Mouse (Mus musculus): ENCODE measurements at regions not wholly inside any gene's neighbourhood (a gene's known extent, or its start where the extent isn't known, plus 50 kb on each side); places are given as distances from the start of the nearest gene placed in this dataset.

DNA sequence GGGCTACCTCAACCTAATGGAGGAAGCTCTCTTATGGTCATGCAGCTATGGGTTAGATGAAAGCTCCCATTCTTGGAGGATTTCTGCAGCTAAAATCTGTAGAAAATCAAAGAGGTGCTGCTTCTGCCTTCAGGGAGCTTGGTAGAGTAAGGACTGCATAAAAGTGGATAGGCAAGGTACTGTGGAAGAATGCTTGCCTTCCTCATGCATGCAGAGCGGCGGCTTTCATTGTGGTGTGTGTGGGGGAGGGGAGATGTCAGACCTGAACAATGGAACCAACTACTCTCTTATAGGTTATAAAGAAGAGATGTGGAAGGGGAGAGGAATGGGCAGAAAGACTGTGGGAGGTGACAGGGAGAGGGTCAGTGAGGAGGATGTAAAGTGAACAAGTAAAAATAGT is 392.8 kb upstream of the Atp11b start:
- DNase-seq (ENCODE audit: low spot score in 2 of 2) = no peak

DNA sequence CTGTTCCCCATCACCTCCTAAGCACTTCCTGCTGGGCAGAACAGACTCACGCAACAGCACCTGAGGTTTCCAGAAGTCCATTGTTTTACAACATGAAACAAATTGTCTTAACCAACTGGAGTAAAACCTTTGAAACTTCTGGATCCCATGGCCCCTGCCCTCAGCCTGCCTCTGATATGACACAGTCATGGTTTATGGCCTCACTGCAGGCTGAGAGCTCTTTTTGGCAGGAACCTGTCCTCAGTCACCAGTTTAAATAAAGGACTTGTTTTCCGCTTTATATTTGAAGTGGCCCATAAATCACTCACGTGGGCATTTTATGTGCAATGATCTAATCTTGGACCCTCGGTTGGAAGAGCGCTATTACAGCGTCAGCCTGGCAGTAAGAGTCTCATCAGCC is 388.5 kb upstream of the Atp11b start:
- no peak for DNase-seq (ENCODE audit: low spot score in 2 of 2)

DNA sequence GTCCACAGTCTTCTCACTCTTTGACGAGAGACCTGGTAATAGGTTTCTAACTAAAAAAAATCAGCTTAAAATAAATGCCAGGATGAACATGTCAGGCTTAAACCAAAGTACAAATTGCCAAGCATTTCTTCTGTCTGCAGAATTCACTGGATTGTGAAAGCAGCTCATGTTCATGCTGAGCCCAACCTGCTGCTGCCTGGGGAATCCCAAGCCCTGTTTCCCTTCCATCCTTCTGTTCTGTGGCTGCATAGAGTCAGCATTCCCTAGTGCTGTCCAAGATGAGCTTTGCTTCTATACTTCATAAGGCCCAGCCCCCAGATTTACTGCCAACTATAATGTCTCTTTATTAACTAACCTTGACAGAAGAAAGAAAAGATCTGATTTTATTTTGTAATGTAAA is 381.6 kb upstream of the Atp11b start:
- DNase-seq (ENCODE audit: low spot score in 2 of 2) = no peak

DNA sequence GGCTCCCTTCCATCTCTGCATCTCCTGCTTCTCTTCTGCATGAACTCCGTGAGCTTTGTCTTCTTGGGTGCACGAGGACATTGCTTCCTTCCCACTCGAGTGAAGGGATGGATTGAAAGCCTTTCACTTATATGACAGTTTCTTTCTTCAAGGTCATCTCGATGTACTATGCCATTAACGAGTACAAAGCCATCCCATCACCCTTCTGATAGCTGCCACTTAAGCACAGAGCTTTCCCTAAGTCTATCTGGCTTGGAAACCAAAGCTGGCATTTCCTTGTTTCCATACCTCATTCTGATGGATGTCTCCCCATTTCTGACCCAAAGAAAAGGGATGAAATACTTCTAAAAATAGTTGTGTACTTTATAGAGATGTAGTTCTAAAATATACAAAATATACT is 366.5 kb upstream of the Atp11b start:
- no peak for DNase-seq (ENCODE audit: low spot score in 2 of 2)

DNA sequence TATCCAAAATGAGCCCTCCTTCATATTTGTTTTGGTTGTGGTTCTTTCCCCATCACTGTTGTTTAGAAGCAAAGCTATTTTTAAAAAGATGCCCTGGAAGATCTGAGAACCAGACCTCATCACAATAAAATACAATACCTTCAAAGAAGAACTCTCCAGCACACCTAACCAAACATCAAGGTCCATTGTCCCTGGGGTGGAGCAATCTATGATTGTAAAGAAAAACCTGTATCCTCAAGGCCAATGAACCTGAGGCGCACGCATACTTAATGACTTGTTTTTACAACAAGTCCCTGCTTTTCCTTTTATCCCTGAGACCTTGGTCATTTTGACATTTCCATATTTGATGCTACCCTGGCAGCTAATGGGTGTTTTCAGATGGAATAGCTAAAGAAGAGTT is 361.2 kb upstream of the Atp11b start:
- DNase-seq (ENCODE audit: low spot score in 2 of 2) = no peak

DNA sequence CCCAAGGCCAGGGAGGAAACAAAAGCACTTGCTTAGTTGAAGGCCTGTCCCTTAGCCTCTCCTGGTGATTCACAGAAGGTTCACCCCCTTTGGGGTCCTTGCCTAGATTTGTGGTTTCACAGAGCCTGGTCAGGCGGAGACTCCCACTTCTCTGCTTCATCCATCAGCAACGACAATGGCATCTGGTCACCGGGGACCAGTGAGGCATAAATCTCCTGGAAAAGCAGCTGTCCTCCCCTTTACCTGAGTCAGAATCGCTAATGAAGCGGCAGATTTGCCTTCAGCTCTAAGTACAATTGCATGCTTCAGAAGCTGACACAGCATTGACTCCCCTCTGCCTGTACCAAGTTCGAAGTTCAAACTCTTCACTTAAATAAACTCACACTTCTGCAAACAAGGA is 353.7 kb upstream of the Atp11b start:
- DNase-seq (ENCODE audit: low spot score in 2 of 2) = no peak

DNA sequence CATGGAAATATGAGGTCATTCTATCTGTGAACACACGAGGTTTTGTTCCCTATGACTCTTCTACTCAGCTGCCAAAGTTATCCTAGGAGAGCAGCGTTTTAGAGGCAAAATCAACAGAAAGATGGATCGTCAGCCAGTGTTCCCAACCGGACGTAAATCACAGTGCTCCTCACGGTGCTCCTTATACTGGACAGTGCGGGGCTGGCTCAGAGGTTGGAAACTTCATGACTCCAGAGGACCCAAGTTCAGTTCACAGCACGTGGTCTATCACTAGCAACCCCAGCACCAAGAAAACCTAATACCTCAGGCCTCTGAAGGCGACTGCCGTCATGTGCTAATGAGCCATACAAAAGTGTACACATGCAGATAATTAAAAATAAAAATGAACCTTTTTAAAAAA is 351.2 kb upstream of the Atp11b start:
- DNase-seq (ENCODE audit: low spot score in 2 of 2) = no peak

DNA sequence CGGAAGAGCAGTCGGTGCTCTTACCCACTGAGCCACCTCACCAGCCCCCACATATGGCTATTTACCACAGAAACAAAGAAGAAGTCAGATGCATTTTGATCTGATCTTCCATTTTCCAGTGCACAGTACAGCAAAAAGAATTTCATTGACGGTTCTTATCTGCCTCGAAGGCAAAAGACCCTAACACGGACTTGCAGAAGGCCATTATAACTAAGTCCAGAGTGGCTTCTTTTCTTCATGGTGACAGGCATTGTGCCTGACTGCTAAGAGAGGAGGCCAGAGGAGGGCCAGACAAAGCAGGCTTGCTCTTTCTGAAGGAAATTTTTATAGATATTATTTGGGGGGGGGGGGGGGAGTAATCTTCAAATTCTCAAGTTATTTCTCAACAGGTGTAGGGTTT is 350.0 kb upstream of the Atp11b start:
- no peak for DNase-seq (ENCODE audit: low spot score in 2 of 2)

DNA sequence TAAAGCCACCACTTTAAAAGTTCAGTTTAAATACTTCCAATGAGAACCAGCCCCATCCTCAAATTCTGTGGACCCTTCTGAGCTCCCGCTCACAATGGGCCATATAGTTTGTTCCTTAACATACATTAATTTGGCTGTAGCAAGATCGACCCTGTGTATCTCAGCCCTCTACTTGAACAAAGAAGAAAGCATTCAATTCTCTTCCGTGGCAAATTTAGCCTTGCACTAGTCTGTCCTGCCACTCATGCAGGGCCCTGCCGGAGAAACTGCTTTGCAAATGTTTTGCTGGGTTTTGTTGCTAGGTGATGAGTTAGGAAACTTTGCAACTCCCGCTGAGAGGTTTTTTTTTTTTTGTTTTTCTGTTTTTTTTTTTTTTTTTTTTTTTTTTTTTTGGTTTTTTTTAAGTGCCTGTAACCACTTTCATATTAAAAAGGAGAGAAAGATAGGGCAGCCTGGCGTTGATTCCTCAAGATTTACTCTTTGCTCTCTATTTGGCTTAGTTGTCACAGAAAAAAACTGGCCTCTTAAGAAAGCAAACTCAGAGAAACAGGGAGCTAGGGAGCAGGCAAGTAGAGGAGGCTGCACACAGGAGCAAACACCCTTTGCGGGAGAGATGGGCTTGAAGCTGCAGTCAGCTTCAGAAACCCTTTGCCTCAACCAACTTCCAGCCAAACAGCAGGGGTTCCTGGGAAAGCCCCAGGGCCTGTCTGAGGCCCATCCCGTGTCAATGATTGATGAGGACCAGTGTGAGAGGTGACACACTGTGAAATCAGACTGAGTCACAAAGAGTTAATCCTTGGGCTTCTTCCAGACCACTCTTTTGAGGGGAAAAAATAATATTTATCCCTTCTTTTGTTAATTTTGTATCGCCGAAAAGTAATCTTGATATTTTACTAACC is 349.2 kb upstream of the Atp11b start:
- DNase-seq (ENCODE audit: low spot score in 2 of 2) = no peak

DNA sequence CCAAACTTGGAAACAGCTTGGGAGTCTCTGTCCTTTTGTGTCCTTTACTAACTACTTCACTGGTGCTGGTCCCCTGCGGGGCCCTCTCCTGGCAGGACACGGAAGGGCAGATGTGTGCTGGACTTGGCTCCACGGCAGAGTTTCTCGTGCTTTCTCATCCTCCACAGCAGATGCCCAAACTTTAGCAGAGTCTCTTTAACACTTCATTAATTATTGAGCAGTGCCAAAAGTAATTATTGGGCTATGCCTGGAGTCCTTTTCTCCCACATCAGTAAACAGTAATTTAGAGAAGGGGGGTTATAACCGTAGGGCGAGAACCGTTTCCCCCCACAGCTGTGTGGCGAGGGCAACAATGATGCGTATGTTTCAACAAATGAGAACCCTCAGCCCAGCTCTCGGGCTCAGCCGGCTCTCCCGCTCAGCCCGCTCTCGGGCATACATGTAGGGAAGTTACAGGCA is 348.3 kb upstream of the Atp11b start:
- no peak for DNase-seq (ENCODE audit: low spot score in 2 of 2)

DNA sequence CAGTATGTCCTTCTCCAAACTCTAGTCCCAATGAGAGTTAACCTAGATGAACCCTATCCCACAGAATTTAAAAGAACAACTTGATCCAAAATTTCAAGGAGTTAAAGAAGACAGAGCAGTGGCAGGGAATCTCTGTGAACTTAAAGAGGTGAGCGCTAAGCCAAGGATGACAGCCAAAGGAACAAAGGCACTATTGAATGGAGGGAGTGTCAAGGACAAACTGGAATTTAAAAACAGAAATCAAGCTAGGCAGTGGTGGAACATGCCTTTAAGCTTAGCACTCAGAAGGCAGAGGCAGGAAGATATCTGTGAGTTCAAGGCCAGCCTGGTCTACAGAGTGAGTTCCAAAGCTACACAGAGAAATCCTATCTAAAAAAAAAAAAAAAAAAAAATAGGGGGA is 316.2 kb upstream of the Atp11b start:
- no peak for DNase-seq (ENCODE audit: low spot score in 2 of 2)

DNA sequence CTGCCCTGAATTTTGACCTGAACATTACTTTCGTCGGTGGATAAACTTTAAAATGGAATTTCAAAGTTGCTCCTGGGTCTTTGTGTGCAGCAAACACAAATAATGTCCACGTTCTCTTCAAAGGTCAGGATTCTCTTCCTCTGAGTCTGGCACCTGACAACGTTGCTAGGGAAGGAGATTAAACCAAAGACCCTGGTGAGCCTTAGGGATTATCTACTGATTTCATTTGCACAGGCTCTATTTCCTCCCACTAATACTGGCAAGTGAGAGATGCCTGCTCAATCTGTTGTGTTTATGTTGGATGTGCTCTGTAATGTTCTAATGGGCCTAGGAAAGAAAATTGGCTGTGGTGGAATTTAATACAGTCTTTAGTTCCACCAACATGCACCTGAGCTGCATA is 291.0 kb upstream of the Atp11b start:
- DNase-seq (ENCODE audit: low spot score in 2 of 2) = no peak

DNA sequence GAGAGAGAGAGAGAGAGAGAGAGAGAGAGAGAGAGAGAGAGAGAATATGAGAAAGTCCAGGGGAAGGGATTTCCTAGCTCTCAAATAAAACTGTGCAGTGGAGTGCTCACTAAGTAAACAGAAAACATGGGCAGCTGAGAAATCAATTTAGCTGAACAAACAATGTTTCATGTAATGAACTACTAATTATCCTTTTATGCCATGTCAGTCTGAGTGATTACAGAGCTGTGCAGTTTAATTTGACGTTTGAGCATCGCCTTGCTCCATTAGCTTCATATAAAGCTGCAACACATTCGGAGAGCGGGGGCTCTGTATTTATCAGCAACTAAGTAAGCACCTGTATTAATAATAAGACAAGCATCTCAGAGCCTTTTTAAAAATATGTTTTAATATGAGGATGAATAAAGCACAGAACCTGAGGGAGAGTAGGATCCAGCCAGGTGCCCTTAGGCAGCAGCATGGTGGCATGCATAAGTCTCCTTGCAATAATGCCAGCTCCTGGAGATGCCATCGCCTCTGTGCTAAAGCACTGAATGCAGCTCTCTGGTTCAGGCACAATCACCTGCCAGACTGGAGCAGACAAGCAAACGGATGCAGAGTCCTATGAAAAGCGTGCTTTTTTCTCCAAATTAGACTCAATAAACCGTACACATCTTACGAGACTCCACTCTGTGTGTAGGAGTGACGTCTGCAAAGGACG is 289.5 kb upstream of the Atp11b start:
- no peak for DNase-seq (ENCODE audit: low spot score in 2 of 2)

DNA sequence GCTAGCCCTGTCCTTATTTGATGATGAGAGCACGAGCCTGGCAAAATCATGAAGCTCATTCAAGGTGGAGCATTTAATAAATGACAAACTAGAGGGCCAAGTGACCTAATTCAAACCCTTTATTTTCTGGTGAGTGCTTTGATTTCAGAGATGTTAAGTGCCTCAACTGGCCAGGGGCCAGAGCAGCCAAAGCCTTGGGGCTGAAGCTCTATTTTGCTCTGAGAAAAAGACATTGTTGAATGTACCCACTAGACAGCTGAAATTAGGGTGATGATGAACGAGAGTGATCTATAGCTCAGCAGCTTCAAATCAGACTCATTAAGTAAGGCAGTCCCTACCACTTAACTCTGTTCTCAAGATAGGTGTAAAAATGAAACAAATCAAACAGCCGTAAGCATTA is 287.9 kb upstream of the Atp11b start:
- DNase-seq (ENCODE audit: low spot score in 2 of 2) = no peak

DNA sequence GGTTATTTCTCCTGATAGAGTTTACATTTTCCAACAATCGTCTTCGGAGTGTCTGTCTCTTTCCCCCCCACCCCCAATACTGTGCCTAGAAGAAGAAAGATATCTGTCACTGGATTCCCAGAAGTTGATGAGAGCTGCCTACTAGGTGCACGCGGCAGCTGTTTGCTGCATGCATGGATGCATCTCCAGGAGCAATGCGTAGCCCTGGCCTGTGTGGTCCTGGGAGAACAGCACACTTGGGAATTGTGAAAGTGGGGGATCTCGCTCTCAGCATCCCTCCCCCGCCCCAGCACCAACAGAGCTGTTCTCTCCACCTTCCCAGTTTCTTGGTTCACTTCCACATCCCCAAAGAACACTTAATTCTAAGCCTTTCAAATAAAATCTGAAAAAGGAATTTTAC is 280.6 kb upstream of the Atp11b start:
- no peak for DNase-seq (ENCODE audit: low spot score in 2 of 2)

DNA sequence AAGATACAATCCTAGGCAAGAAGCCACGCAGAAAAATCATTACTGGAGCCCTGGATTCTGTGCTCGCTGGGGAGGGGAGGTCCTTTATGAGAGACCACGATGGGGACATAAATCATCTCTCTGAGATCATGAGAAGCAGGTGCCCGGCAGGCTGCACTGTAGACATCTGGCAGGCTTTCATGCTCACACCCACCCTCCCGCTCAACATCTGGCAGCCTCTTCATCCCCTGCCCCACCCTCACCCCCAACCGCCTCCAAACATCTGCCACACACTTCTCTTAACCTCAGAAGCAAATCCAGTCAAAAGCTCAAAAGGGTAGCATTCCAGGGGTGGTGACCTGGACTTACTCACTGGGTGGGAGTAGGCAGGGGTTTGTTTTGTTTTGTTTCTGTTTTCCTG is 279.5 kb upstream of the Atp11b start:
- no peak for DNase-seq (ENCODE audit: low spot score in 2 of 2)

DNA sequence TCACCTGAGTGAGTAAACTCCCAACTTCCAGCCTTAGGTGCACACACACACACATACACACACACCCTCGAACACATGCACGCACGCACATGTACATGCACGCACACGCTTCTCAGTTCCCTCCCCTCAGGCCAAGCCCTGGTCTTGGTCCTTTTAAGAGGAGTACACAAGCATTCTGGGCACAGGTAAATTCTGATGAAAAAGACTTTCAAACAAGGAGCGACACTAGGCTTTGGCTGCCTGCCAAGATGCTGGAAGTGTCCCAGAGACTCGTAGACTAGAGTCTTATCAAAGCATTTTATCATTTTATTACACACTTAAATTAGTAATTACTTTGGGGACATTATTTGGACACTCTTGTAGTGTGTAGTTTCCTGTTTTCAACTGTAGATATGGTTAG is 278.6 kb upstream of the Atp11b start:
- peak in 1 of 2 experiments; percentile 8 for DNase-seq (ENCODE audit: low spot score in 2 of 2)

DNA sequence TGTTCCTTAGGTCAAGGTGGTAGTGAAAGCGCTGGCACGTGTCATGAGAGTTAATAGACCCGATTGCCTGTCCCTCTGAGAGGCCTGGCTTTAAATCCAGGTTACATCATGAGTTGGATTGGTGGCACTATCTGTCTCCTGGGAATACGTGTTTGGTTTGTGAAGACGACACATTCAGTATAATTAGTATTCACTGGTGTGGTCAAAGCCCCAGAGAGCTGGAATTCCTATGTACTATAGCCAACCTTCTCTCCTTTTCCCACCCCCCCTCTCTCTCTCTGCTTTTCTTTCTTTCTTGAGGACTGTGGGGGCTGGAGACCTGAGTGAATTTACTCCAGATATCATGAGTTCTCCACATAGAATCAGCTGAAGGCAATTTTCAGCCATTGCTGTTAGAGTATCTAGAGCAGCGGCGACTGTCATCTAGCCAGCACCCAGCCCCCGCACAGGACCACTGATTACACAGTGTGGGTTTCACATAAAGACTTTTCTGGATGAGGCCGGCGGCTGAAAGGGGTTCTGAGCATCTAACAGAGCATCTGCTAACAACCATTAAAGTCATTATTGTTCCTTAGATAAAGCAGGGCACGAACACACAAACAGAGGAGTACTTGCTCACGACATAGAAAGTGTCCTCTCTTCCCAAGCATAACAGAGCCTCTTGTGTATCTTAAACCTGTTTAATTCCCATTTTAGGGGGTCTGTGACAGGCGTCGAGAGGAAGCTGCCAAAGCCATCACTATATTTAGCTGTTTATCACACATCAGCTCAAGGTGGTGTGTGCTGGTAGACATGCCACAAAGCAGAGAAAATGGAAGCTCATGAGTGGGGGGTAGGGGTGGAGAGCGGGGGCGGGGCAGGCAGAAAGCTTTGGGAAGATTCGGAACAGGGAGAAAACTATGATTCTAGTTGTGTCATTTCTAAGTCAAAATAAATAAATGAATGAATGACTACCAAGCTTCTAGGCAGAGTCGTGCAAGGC is 272.9 kb upstream of the Atp11b start:
- DNase-seq (ENCODE audit: low spot score in 2 of 2) = no peak

DNA sequence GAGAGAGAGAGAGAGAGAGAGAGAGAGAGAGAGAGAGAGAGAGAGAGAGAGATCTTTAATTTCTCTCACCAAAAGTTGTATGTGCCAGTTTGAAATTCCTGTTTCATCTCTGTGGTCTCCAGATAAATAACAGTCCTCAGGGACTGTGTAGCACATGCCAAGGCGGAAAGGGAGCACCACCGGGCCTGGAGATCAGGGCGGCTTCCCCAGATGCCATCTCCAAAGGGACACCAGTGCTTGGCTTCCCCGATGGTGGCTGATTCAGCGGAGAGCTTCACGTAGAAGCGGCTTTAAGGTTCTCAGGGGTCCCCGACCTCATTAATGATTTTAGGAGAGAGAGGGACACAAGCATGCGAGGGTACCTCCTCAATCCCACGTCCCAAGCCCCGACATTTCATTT is 272.1 kb upstream of the Atp11b start:
- DNase-seq (ENCODE audit: low spot score in 2 of 2) = no peak

DNA sequence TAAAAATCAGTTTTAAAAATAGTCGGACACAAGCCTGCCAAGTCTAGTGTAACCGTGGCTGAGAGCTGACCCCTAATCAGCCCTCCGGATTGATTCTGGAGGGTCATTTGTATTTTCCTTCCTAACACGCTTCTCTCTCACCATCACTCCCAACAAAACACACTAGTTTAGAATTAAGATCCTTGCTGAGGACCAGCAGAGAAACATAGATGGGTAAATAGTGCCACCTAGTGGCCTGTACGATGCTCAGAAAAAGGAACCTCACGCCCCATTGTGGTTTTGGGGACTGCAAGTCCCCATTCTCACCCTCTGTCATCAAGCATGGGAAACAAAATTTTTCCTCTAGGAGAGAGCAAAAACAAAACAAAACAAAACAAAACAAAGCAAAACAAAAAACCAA is 271.6 kb upstream of the Atp11b start:
- peak in 1 of 2 experiments; percentile 3 for DNase-seq (ENCODE audit: low spot score in 2 of 2)

DNA sequence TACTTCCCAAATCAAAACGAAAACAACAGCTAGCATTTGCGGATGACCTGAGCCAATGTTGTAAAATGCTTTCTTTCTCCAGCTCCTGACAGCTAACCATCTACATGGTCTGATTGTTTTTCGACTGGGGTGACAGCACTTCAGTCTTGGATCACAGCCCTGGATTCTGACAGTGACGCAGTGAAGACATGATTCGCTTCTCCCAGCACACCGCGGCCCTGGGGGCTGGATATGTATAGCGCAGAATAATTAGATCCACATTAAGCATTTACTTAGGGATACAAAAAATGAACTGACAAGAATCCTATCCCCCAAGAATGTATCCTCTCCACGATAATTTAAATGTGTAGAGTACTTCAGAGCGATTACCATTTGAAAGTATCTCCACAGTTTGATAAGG is 271.1 kb upstream of the Atp11b start:
- DNase-seq (ENCODE audit: low spot score in 2 of 2) = no peak
